Mouse (Mus musculus) kidney, embryonic 16.5 days (tissue): ENCODE measurements at regions not wholly inside any gene's neighbourhood (a gene's known extent, or its start where the extent isn't known, plus 50 kb on each side); places are given as distances from the start of the nearest gene placed in this dataset.

Source experiments
- ATAC-seq: fragments of 200-750 bp; cut with Nextera tagmentation; 2 replicates; pipeline ENCODE4 v1.8.0; 2017; ENCODE audit warnings: moderate TSS enrichment; ENCODE audit not compliant: low FRiP score, low TSS enrichment
- H3K27ac ChIP-seq: fragments of 300-500 bp; sonication (generic); 2 replicates; pipeline ENCODE4 v1.5.1; 2014; ENCODE audit warnings: low read length
- H3K27me3 ChIP-seq: fragments of 300-500 bp; sonication (generic); 2 replicates; pipeline ENCODE4 v1.6.1; 2014; ENCODE audit warnings: low read length, control low read depth, mixed read lengths; ENCODE audit not compliant: insufficient read depth
- H3K36me3 ChIP-seq: fragments of 300-500 bp; sonication (generic); 2 replicates; pipeline ENCODE4 v1.6.1; 2014; ENCODE audit warnings: low read length, control low read depth, mixed read lengths; ENCODE audit not compliant: insufficient read depth
- H3K4me1 ChIP-seq: fragments of 300-500 bp; sonication (generic); 2 replicates; pipeline ENCODE4 v1.6.1; 2014; ENCODE audit warnings: low read length, control low read depth, mixed read lengths; ENCODE audit not compliant: insufficient read depth
- H3K4me2 ChIP-seq: fragments of 300-500 bp; sonication (generic); replicated peaks from 2 replicates; pipeline ENCODE4 v1.6.1; 2014; ENCODE audit warnings: low read depth, low read length
- H3K4me3 ChIP-seq: fragments of 300-500 bp; sonication (generic); 2 replicates; pipeline ENCODE4 v1.5.1; 2014; ENCODE audit warnings: mild to moderate bottlenecking, low read length
- H3K9ac ChIP-seq: fragments of 300-500 bp; sonication (generic); replicated peaks from 2 replicates; pipeline ENCODE4 v1.6.1; 2014; ENCODE audit warnings: low read length
- H3K9me3 ChIP-seq: fragments of 300-500 bp; sonication (generic); 2 replicates; pipeline ENCODE4 v1.6.1; 2016; ENCODE audit warnings: low read length, control low read depth
- WGBS: fragments of 180-500 bp; shearing (Covaris S2); extraction: QIAGEN DNeasy Blood & Tissue Kit; methylation state at CpG from one replicate; pipeline ENCODE4 v1.1.7; 2014; 5-methylcytosine and 5-hydroxymethylcytosine counted together

DNA sequence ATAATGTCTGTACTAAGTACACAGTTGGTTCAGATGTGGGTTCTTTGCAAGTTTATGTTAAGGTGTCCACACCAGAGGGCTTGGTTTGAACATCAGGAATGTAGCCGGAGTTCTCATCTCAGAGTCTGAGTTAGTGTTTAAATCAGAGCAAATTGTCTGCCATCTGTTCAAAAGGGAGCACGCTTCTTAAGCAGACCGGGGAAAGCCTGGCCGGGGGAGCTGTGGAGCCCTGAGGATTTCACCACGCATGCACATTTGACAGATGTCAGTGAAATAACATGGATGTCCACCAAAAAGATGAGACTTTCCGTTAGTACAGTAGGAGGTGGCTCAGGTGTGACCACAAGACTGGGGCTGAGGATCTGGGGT lies 294.5 kb upstream of the Tle4 start:
- Histone ChIP-seq H3K27me3 (peaks cover 46% of the 10 kb centered on the region), H3K9me3 (no peaks in the 10 kb centered on the region), H3K4me1 (peaks cover 22% of the 10 kb centered on the region), H3K9ac (no peak overlapping the region), H3K27ac (no peak overlapping the region), H3K4me2 (no peak overlapping the region), H3K4me3 (no peak overlapping the region), H3K36me3 (no peaks in the 10 kb centered on the region)
- WGBS = 31% methylated on average over 6 of the region's 6 CpGs
- ATAC-seq = no peak

DNA sequence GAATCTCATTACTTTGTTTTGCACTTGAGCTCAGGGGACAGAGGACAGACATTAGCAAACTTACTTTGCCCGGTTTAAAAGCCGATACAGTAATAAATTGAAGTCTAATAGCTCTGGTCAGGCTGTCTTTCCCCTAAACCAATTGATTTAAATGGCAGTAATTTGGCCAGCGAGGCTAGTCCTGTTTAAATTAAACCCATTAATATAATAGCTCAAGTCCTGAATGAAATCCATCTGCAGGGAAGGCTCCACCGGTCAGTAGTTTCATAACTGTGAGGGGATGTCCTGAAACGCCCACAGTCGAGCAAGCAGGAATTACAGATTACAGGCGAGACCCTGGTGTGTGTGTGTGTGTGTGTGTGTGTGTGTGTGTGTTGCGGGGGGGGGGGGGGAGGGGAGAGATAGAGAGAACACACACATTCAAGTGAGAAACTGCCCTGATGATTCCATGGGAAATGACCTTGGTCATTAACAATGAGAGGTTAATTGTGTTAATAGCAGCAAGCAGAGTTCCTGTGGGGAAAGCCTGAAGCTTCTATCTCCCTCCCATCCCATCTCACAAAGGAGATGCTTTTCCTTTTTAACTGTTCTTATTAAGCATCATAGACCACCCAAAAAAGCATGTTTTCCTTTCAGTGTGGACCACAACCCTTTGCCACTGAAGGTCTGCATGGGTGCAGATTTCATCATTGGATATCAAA lies 294.0 kb upstream of the Tle4 start:
- ATAC-seq = no peak
- Histone ChIP-seq H3K4me1 (peaks cover 22% of the 10 kb centered on the region), H3K4me2 (peak overlapping the region; percentile 50), H3K4me3 (no peak overlapping the region), H3K27ac (no peak overlapping the region), H3K36me3 (no peaks in the 10 kb centered on the region), H3K27me3 (peaks cover 48% of the 10 kb centered on the region), H3K9me3 (no peaks in the 10 kb centered on the region), H3K9ac (no peak overlapping the region)
- 4% methylated on average over 7 of the region's 8 CpGs for WGBS

DNA sequence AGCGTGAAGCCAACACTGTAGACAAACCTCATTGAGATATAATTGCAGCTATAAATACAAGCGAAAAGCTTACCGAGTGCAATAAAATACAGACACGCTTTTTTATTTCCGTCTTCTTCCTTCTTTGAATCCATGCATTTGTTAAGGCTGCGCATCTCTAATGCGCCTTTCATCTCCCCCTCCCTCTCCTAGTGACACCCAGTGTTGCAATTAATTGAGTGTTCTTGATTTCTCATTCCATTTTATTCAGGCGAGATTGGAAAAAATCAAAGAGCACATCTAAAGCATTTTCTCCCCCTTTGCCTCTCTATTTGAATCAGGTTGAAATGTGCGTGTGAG lies 293.2 kb upstream of the Tle4 start:
- H3K4me3 ChIP-seq = peak overlapping the region; percentile 24
- H3K36me3 ChIP-seq = no peaks in the 10 kb centered on the region
- H3K9ac ChIP-seq = no peak overlapping the region
- H3K9me3 ChIP-seq = no peaks in the 10 kb centered on the region
- peak overlapping the region; percentile 50 for H3K4me2 ChIP-seq
- ATAC-seq = no peak
- 2% methylated on average over 9 of the region's 9 CpGs for WGBS
- H3K27me3 ChIP-seq = peaks cover 51% of the 10 kb centered on the region
- peaks cover 22% of the 10 kb centered on the region for H3K4me1 ChIP-seq
- no peak overlapping the region for H3K27ac ChIP-seq

DNA sequence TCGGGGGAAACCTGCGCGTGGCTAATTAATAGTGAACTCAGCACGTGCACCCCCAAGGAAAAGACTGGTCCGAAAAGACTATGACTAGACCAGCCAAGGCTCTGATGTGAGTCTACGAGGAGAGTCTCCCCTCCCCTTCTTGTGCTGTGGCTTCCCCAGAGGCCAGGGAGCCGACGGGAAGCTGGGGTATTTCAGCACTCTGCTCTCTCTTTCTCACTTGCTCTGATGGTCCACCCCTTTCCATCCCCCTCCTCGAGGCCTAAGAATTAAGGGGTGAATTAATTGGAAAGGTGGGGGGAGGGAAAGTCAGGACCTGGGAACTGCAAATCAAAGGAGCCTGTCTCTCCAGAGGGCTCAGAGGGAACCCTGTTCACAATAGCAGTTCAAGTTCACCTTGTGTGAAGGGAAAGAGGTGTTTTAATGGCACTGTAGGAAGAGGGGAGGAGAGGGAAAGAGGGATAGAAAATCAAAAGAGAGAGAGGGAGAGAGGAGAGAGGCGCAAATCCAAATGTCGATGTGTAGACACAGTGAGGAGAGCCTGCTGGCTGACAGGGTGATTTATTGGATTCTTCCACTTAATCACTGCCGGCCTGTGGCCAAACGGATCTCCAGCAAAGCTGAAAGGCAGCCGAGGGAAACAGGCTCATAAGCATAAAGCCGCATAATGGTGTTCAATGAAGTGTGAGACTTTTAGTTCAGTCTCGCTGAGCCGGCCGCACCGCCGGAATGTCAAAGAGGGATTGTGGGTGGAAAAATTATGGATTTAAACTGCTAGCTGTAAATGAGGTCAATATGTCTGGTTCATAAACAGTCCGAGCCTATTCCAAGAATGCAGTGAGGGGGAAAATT lies 292.6 kb upstream of the Tle4 start:
- Histone ChIP-seq H3K9me3 (no peaks in the 10 kb centered on the region), H3K36me3 (no peaks in the 10 kb centered on the region), H3K27me3 (peaks cover 49% of the 10 kb centered on the region), H3K27ac (peak overlapping the region; percentile 55; the same call in 1 of the 2 replicates), H3K4me1 (peaks cover 22% of the 10 kb centered on the region), H3K9ac (no peak overlapping the region), H3K4me3 (peak overlapping the region; percentile 24), H3K4me2 (peak overlapping the region; percentile 50)
- peak; percentile 94 for ATAC-seq
- 3% methylated on average over 21 of the region's 21 CpGs for WGBS

DNA sequence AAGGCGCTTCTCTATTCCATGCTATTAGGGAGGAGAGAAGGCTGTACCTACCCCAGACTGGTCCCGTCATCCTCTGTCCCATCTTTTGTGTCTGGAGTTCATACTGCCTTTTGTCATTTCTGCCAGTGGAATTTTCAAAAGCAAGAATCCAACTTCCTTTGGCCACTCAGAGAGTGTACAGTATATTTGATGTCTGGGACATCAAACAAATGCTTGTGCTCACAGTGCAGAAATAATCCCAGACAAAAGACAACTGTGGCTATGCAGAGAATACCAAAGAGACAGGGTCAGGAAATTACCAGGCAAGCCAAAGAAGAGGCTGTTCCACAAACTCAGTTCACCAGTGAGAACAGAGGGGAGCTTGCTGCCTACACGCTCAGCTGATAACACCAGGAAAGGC lies 291.9 kb upstream of the Tle4 start:
- peaks cover 48% of the 10 kb centered on the region for H3K27me3 ChIP-seq
- H3K9me3 ChIP-seq = no peaks in the 10 kb centered on the region
- peak; percentile 25; the same call in 1 of the 2 replicates for ATAC-seq
- peak overlapping the region; percentile 50 for H3K4me2 ChIP-seq
- peaks cover 22% of the 10 kb centered on the region for H3K4me1 ChIP-seq
- H3K36me3 ChIP-seq = no peaks in the 10 kb centered on the region
- no peak overlapping the region for H3K9ac ChIP-seq
- no peak overlapping the region for H3K4me3 ChIP-seq
- peak overlapping the region; percentile 55; the same call in 1 of the 2 replicates for H3K27ac ChIP-seq
- WGBS = 58% methylated on average over 3 of the region's 3 CpGs

DNA sequence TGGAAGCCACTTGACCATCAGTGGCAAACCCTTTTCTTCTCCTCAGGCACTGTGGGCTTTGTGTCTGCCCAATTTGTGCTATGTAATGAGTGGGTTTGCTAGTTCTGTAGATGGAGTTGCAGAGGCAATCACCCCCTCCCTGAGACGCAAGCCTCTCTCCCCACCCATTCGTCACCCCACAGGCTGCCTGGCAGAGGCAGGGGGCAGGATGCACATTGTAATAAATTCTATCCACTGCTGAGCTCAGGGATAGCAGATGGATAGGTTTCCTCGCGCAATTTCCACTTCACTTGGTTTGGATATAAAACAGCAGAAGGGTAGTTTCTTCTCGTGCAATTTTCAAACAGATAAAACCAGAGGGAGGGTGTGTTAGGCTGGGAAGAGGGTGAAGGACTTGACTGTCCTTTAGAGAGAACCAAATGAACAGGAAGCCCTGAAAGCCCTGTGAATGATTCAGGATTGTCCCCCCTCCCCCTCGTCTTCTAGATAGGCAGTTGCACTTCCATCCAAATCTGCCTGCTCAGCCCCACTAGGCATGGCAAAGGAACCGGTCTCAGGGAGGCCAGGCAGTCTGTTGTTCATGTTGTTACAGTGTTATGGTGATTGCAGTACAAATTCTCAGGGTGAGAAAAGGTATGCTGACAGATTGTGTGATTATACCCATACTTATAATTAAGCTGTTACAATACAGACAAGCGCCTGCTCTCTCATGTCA lies 286.0 kb upstream of the Tle4 start:
- Histone ChIP-seq H3K27ac (no peak overlapping the region), H3K4me1 (no peaks in the 10 kb centered on the region), H3K4me2 (no peak overlapping the region), H3K27me3 (peaks cover 50% of the 10 kb centered on the region), H3K4me3 (no peak overlapping the region), H3K9me3 (no peaks in the 10 kb centered on the region), H3K36me3 (no peaks in the 10 kb centered on the region), H3K9ac (no peak overlapping the region)
- ATAC-seq = no peak
- 26% methylated on average over 8 of the region's 8 CpGs for WGBS

DNA sequence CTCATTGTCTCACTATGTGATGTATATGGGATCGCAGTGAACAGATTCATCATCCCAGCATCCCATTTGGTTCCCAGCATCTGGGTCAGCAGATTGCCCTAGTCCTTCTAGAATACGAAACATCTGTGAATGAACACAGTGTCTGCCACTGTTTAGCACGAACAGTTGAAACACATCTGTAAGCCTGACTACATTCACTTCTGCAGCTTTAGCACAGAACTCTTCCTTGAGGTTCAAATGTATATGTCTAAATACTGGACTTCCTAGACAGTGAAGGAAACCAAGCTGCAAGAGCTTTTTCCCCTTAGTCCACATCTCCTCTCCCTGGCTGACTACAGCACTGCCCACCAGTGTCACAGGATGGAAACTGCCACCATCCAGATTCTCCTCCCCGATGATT lies 283.0 kb upstream of the Tle4 start:
- WGBS = 75% methylated on average over 4 of the region's 4 CpGs
- no peaks in the 10 kb centered on the region for H3K36me3 ChIP-seq
- H3K27me3 ChIP-seq = peaks cover 24% of the 10 kb centered on the region
- no peak overlapping the region for H3K9ac ChIP-seq
- H3K4me3 ChIP-seq = no peak overlapping the region
- no peak for ATAC-seq
- H3K4me1 ChIP-seq = no peaks in the 10 kb centered on the region
- H3K9me3 ChIP-seq = no peaks in the 10 kb centered on the region
- H3K27ac ChIP-seq = no peak overlapping the region
- no peak overlapping the region for H3K4me2 ChIP-seq

DNA sequence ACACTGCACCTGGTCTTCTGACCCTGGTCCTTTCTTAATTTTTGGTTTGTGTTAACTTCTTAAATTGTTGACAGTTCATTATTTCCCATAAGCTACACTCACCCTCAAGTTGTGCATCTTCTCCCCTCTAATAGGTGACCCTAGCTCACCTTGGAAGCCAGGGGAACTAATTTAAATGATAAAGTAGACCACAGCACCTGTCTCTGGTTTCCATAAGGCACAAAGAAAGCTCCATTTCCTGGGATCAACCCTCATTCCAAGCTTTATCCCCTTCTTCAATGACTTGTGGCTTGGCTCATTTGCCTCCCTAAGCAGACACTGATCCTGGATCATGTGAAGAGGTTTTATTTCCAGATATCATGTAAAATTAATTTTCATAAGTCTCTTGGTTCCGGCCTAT lies 276.1 kb upstream of the Tle4 start:
- H3K9ac ChIP-seq = no peak overlapping the region
- H3K9me3 ChIP-seq = no peaks in the 10 kb centered on the region
- H3K27me3 ChIP-seq = no peaks in the 10 kb centered on the region
- H3K4me3 ChIP-seq = no peak overlapping the region
- no peak overlapping the region for H3K27ac ChIP-seq
- no peak overlapping the region for H3K4me2 ChIP-seq
- WGBS = 89% methylated on average over 1 of the region's 1 CpGs
- no peak for ATAC-seq
- H3K36me3 ChIP-seq = no peaks in the 10 kb centered on the region
- peaks cover 9% of the 10 kb centered on the region; the same call in 1 of the 2 replicates for H3K4me1 ChIP-seq

DNA sequence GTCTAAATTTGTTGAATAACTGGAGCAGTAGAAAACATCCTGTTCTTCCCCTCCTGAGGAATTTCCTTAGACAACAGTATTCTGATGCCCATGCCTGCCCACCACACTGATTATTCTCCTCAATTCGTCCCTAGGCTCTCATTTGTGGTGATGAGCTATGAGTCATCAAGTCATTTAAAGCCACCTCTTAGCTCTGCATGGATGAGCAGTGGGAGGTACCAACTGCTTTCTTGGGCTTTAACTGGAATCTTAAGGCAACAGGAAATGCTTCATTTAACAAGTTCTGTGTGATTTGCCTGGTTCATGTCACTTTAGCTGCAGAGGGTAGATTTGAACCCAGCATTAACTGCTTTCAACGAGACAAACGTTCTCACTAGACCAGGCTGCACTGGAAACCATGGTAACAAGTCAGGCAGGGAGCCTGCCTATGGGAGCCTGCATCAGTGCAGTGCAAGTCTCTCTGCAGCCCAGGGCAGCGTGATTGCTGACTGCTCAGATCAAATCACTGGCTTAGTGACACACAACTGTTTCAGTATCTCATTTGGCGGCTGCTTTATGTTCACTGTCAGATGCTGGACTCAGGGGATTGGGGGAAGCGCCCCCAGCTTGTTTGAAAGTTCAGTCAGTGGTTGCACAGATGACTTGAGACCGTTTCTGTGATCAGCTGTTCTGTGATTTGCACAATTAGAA lies 273.5 kb upstream of the Tle4 start:
- no peaks in the 10 kb centered on the region for H3K36me3 ChIP-seq
- H3K27me3 ChIP-seq = no peaks in the 10 kb centered on the region
- no peaks in the 10 kb centered on the region for H3K9me3 ChIP-seq
- no peak overlapping the region for H3K4me3 ChIP-seq
- ATAC-seq = peak; percentile 82; the same call in 1 of the 2 replicates
- peaks cover 9% of the 10 kb centered on the region; the same call in 1 of the 2 replicates for H3K4me1 ChIP-seq
- H3K9ac ChIP-seq = no peak overlapping the region
- no peak overlapping the region for H3K4me2 ChIP-seq
- WGBS = 6% methylated on average over 7 of the region's 7 CpGs
- H3K27ac ChIP-seq = no peak overlapping the region
